Mouse (Mus musculus): ENCODE data around the gene Slc22a17.

Slc22a17 gene

DNA sequence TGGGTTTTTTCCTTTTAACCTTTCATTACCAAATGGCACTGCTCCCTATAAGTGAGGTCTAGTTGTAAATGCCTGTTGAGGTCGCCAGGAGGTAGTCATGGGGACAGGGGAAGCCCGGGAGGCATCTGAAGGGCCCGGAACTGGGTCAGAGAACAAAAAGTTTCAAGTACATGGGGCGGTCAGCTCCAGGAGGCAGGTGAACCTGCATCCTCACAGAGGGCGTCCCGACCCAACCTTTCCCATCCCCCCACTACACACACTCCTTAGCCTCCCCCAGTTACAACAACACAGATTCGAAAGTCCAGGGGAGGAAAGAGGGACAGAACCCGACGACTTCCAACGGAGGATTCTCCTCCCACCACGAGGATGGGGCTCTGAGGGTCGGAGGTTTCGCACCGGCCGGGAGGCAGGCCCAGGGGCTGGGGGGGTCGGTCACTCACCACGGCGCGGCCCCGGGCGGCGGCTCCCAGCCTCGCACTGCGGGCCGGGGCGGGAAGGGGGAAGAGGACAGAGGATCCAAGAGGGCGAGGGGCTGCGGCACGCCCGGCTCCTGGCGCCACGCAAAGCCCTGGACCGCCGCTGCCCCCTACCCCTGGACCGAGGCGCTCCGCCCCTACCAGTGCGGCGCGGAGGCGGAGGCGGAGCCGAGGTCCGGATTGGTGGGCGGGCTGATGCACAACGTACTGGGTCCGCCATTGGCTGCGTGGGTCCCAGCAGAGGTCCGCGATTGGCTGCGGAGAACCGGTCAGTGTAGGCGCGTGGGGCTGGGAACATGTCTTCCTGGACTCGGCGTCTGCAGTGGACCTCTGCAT lies 49.2 kb downstream of the Slc22a17 start:
- DNase-seq (ENCODE audit: low spot score), result peak; percentile 97

DNA sequence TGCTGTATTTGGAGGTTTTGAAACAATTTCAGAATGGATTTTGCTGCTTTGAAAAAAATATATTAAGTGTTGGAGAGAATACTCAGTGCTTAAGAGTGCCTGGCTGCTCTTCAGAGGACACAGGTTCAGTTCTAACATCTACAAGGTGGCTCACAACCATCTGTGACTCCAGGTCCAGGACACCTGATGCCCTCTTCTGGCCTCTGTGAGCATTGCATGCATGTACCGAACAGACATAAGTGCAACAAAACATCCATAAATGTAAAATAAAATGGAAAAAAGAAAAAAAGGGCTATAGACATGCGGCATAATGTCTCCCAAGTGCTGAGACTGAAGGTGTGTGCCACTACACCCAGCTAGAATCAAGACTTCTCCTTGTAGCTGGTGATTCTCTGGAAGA lies 52.4 kb downstream of the Slc22a17 start:
- peak; percentile 73 for DNase-seq (ENCODE audit: low spot score)

DNA sequence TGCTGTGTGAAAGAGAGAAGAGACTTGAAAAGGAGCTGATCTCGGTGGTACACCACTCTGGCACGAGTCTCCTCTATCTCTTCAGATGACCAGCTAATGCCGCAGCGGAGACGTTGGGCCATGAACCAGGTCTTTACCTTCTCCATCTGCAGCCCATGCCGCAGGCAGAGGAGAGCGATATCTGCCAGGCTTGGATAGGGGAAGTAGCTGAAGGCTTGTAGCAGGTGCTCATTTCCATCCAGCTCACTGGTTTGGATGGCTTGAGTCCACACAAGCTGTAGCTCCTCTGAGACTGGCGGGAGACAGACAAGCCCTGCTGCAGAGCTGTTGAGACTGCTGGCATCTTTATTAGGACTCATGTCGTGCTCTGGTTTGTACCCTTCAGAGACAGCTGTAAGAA lies 55.0 kb downstream of the Slc22a17 start:
- no peak for DNase-seq (ENCODE audit: low spot score)

DNA sequence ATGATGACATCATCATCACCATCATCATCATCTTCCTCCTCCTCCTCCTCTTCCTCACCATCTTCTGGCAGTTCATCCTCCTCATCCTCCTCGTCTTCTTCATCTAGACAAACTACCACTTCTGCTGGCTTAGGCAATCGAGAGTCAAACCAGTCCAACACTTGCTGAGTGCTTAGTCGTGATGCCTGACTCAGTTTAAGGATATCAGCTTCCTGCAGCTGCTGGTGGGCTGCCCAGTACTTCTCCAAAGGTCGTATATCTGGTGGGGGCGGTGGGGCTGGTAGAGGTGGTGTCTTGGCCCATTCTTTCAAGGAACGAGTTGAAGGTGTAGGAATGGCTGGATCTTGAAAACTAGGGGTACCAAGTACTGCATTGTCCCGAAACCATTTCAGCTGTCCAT lies 56.2 kb downstream of the Slc22a17 start:
- no peak for DNase-seq (ENCODE audit: low spot score)

Measured in embryo, embryonic 10.5 days (tissue).